Mouse (Mus musculus) limb, embryonic 14.5 days (tissue): Measurements from ENCODE around the gene Rtkn2. TPM values are rescaled to one million over a fixed set of nuclear protein-coding genes. Genes with fewer than 3 reads are reported as not detected.

ENCODE experiments used
- ATAC-seq: fragments of 200-750 bp; cut with Nextera tagmentation; 2 replicates; pipeline ENCODE4 v1.8.0; 2017; ENCODE audit warnings: low read depth, moderate number of reproducible peaks, moderate TSS enrichment; ENCODE audit not compliant: low FRiP score
- DNase-seq: peaks from one replicate; pipeline ENCODE4 v3.0.0-alpha.2; 2015; ENCODE audit warnings: low spot score
- H3K27ac ChIP-seq: fragments of 300-500 bp; sonication (generic); replicated peaks from 2 replicates; pipeline ENCODE4 v1.5.1; 2014; ENCODE audit warnings: low read depth, mild to moderate bottlenecking, low read length, moderate library complexity, mixed read lengths
- H3K27me3 ChIP-seq: fragments of 300-500 bp; sonication (generic); 2 replicates; pipeline ENCODE4 v1.6.1; 2014; ENCODE audit warnings: low read length, mixed read lengths; ENCODE audit not compliant: control insufficient read depth, insufficient read depth
- H3K36me3 ChIP-seq: fragments of 300-500 bp; sonication (generic); 2 replicates; pipeline ENCODE4 v1.6.1; 2014; ENCODE audit warnings: mild to moderate bottlenecking, low read length, moderate library complexity, mixed read lengths; ENCODE audit not compliant: control insufficient read depth, insufficient read depth
- H3K4me1 ChIP-seq: fragments of 300-500 bp; sonication (generic); 2 replicates; pipeline ENCODE4 v1.6.1; 2014; ENCODE audit warnings: antibody characterized with exemption, low read length, mixed read lengths; ENCODE audit not compliant: control insufficient read depth, insufficient read depth
- H3K4me2 ChIP-seq: fragments of 300-500 bp; sonication (generic); replicated peaks from 2 replicates; pipeline ENCODE4 v1.6.1; 2014; ENCODE audit warnings: low read depth, mild to moderate bottlenecking, low read length, moderate library complexity; ENCODE audit not compliant: severe bottlenecking
- H3K4me3 ChIP-seq: fragments of 300-500 bp; sonication (generic); replicated peaks from 2 replicates; pipeline ENCODE4 v1.5.1; 2014; ENCODE audit warnings: low read length
- H3K9ac ChIP-seq: fragments of 300-500 bp; sonication (generic); 2 replicates; pipeline ENCODE4 v1.6.1; 2014; ENCODE audit warnings: mild to moderate bottlenecking, low read depth, low read length, moderate library complexity; ENCODE audit not compliant: severe bottlenecking
- H3K9me3 ChIP-seq: fragments of 300-500 bp; sonication (generic); 2 replicates; pipeline ENCODE4 v1.6.1; 2016; ENCODE audit warnings: low read length; ENCODE audit not compliant: control insufficient read depth
- POLR2A ChIP-seq: fragments of 200-500 bp; IDR thresholded peaks from 2 replicates; pipeline ENCODE4 v1.8.0; 2012; ENCODE audit warnings: inconsistent platforms, mild to moderate bottlenecking, moderate library complexity, borderline replicate concordance; ENCODE audit not compliant: insufficient read depth, insufficient read length; ENCODE audit errors: extremely low read depth
- WGBS: fragments of 180-500 bp; shearing (Covaris S2); extraction: QIAGEN DNeasy Blood & Tissue Kit; methylation state at CpG from one replicate; pipeline ENCODE4 v1.1.7; 2014; 5-methylcytosine and 5-hydroxymethylcytosine counted together
- polyA plus RNA-seq, 2 experiments: library from polyadenylated mRNA; depleted of rRNA in 1 of 2; stranded (reverse) in 1 of 2; unstranded in 1 of 2; fragments of >200 nt; fragmentation: Nextera tagmentation in 1 of 2; extraction: Ambion mirVana in 1 of 2; gene quantifications; 2 replicates each; pipeline versions ENCODE4 v1.2.1 to v1.2.3; 2012 to 2014

The Rtkn2 gene
- polyA plus RNA-seq, 2 experiments: 2.9 to 5.7 TPM

- no peak for DNase-seq
These were observed 39.8 kb upstream of the Rtkn2 start for GRCm38 (mm10) chr10:67939546-67939945.

GRCm38 (mm10) chr10:67943513-67943912 is 35.9 kb upstream of the Rtkn2 start:
- no peaks in the 10 kb centered on the region for H3K4me1 ChIP-seq
- TF ChIP-seq POLR2A: no peak
- H3K9ac ChIP-seq: no peak overlapping the region
- no peak overlapping the region for H3K4me3 ChIP-seq
- H3K27me3 ChIP-seq: no peaks in the 10 kb centered on the region
- no peaks in the 10 kb centered on the region for H3K36me3 ChIP-seq
- no peak overlapping the region for H3K4me2 ChIP-seq
- H3K27ac ChIP-seq: no peak overlapping the region
- H3K9me3 ChIP-seq: no peaks in the 10 kb centered on the region
- WGBS: 96% methylated on average over 4 of the region's 4 CpGs
- ATAC-seq (no peak), DNase-seq (no peak)

More at GRCm38 (mm10) chr10:67939546-67939945, 39.8 kb upstream of the Rtkn2 start:
- ATAC-seq: no peak
- Histone ChIP-seq H3K36me3 (no peaks in the 10 kb centered on the region), H3K4me1 (no peaks in the 10 kb centered on the region), H3K4me3 (no peak overlapping the region), H3K9ac (no peak overlapping the region), H3K4me2 (no peak overlapping the region), H3K27me3 (no peaks in the 10 kb centered on the region), H3K9me3 (no peaks in the 10 kb centered on the region), H3K27ac (no peak overlapping the region)
- no peak for TF ChIP-seq POLR2A
- 71% methylated on average over 12 of the region's 12 CpGs for WGBS

- 82% methylated on average over 8 of the region's 8 CpGs for WGBS
- H3K9ac ChIP-seq: no peak overlapping the region
- no peak for ATAC-seq
These were observed 29.2 kb upstream of the Rtkn2 start for GRCm38 (mm10) chr10:67950059-67950748.

GRCm38 (mm10) chr10:67951690-67952089 is 27.7 kb upstream of the Rtkn2 start:
- H3K36me3 ChIP-seq: no peaks in the 10 kb centered on the region
- no peak overlapping the region for H3K27ac ChIP-seq
- TF ChIP-seq POLR2A: no peak
- no peak overlapping the region for H3K9ac ChIP-seq
- WGBS: 79% methylated on average over 4 of the region's 4 CpGs
- H3K9me3 ChIP-seq: no peaks in the 10 kb centered on the region
- no peaks in the 10 kb centered on the region for H3K4me1 ChIP-seq
- H3K4me3 ChIP-seq: no peak overlapping the region
- no peak overlapping the region for H3K4me2 ChIP-seq
- H3K27me3 ChIP-seq: no peaks in the 10 kb centered on the region
- ATAC-seq (no peak), DNase-seq (no peak)

More at GRCm38 (mm10) chr10:67950059-67950748, 29.2 kb upstream of the Rtkn2 start:
- DNase-seq: no peak
- no peaks in the 10 kb centered on the region for H3K36me3 ChIP-seq
- TF ChIP-seq POLR2A: no peak
- no peaks in the 10 kb centered on the region for H3K9me3 ChIP-seq
- no peaks in the 10 kb centered on the region for H3K4me1 ChIP-seq
- no peaks in the 10 kb centered on the region for H3K27me3 ChIP-seq
- no peak overlapping the region for H3K4me2 ChIP-seq
- H3K27ac ChIP-seq: no peak overlapping the region
- H3K4me3 ChIP-seq: no peak overlapping the region

GRCm38 (mm10) chr10:67955982-67956381 is 23.4 kb upstream of the Rtkn2 start:
- H3K4me2 ChIP-seq: no peak overlapping the region
- H3K9ac ChIP-seq: no peak overlapping the region
- no peaks in the 10 kb centered on the region for H3K36me3 ChIP-seq
- no peak overlapping the region for H3K4me3 ChIP-seq
- WGBS: 93% methylated on average over 2 of the region's 2 CpGs
- no peak for DNase-seq
- no peaks in the 10 kb centered on the region for H3K27me3 ChIP-seq
- no peaks in the 10 kb centered on the region for H3K4me1 ChIP-seq
- H3K27ac ChIP-seq: no peak overlapping the region
- no peak for TF ChIP-seq POLR2A
- ATAC-seq: no peak
- H3K9me3 ChIP-seq: no peaks in the 10 kb centered on the region
